Mouse (Mus musculus) kidney, postnatal 36 days (tissue): ENCODE results near the gene Kdsr.
A peak's percentile ranks its signal among the peaks of the same experiment; 100 is the strongest.
"Not testable (repeated sequence)": the region's sequence is repeated elsewhere in the genome, so short reads cannot be mapped to it uniquely, and the experiment has no call there.

Source experiments
- DNase-seq, 2 experiments: peaks; one replicate each; pipeline ENCODE4 v3.0.0; 2021 to 2022; ENCODE audit warnings: mixed read lengths in 2 of 2

Kdsr gene

DNA sequence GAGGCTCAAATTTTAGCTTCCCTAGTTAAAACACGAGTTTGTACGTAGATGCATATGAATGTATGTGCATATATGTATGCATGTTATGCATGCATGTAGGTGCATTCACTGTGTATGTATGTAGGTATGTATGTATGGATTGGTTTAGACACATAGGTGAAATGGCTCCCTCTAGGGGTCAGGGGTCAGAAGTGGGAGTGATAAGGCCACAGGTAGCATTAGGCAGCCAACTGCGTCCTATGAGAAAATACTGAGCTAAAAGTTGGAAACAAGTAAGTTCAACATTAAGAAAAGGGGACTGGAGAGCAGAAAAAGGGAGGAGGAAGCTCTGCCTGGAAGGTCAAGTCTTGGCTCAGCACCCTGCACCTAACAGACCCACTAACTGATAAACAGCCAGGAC, 21.4 kb downstream of the Kdsr start:
- DNase-seq, result peak; percentile 14 to 41

DNA sequence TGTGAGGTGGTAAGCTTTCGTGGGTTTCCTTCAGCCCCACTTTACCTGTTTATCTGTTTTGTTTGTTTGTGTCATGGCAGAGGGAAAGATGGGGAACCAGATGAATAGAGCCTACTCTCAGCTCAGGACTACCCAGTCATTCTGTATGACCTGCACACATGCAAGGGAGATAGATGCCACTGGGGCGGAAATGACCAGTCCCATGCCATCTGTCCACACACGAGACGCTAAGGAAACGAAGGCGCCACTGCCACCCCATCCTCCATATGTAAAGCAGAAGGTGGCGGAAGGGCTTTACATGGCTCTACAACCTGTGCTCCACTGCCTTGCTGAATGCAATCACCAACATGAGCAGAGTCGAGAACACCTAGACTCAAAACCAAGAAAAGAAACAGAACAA, 23.3 kb downstream of the Kdsr start:
- no peak for DNase-seq

DNA sequence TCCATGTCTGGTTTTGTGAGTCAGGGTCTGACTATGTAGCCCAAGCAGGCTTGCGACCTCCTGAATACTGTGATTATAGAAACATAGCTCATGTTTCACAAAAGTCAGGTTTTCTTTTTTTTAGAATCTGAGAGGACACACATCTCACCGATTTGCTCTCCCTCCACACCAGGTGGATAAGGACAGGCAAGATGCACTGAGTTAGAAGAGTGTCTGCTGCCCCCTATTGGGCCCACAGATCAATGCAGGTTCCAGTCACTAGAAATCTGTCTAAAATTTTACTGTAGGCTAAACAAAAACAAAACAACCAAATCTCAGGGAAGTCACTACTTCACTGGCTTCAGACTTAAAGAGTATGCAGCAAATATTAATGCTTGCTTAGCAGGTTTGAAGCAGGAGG, 23.9 kb downstream of the Kdsr start:
- peak; percentile 27 to 73 for DNase-seq

DNA sequence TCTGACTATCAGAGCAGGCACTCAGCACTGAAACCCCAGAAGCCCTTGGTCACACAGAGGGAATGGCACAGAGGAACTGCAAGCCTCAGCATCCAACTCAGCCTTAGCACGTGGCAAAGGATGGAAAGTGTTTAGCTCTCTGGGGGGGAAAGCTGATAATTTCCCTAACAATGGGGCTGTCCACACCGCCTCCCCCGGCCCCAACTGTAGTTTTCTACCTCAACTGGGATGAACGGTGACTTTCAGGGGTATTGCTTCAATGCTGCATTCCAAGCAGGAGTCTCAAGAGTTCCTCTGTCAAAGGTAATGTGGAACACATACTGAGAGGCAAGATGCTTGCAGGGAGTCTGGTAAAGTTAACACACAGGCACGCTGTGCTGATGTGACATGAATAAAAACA, 37.5 kb downstream of the Kdsr start:
- DNase-seq, result no peak

DNA sequence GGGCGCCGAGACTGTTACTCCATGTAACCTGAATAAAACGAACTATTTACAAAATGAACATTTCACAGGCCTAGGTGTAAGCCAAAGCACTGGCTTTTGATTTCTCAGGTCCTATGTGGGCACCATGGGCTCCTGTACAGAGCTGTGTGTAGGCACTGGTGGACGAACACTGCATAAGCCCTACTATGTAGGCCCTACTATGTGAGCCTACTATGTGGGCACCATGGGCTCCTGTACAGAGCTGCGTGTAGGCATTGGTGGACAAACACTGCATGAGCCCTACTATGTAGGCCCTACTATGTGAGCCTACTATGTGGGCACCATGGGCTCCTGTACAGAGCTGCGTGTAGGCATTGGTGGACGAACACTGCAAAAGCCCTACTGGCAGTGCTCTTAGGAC, 41.8 kb downstream of the Kdsr start:
- not testable (repeated sequence) for DNase-seq

DNA sequence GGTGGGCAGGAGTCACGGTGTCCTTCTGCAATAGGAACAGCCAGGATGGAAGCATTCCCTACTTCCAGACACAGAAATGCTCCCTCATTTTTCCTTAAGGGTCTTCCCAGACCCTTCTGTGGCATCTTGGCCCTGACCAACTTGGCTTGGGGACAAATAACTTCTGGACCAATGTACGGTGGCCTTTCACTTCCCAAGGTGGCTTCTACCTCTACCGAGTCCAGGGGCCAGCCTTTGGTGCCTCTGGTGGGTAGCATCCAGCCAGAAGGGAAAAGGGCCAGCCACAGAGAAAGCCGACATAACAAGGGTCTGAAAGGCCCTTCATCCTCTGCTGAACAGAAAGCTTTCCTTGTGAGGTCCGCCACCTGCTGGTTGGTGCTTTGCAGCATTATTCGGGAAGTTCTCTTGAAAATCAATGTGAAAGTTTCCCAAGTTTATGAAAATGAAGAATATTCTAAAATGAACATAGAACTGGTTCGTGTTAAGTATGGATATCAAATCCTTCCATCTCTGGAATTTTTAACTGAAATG, 42.4 kb downstream of the Kdsr start:
- DNase-seq, result peak; percentile 79 to 92

DNA sequence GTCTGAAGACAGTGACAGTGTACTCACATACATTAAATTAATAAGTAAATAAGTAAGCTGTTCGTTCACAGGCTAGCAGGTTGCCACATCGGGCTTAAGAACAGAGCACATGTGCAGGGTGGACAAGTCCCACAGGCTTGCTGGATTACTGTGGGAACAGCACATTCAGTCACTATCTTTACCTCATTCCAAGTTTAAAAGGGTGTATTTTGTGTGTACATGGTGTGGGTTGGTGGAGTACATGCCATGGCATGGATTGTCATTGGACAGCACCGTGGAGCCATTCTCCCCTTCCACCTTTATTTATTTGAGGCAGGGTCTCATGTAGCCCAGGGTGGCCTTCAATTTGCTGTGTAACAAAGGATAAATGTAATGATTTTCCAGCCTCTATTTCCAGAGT, 43.4 kb downstream of the Kdsr start:
- no peak for DNase-seq

DNA sequence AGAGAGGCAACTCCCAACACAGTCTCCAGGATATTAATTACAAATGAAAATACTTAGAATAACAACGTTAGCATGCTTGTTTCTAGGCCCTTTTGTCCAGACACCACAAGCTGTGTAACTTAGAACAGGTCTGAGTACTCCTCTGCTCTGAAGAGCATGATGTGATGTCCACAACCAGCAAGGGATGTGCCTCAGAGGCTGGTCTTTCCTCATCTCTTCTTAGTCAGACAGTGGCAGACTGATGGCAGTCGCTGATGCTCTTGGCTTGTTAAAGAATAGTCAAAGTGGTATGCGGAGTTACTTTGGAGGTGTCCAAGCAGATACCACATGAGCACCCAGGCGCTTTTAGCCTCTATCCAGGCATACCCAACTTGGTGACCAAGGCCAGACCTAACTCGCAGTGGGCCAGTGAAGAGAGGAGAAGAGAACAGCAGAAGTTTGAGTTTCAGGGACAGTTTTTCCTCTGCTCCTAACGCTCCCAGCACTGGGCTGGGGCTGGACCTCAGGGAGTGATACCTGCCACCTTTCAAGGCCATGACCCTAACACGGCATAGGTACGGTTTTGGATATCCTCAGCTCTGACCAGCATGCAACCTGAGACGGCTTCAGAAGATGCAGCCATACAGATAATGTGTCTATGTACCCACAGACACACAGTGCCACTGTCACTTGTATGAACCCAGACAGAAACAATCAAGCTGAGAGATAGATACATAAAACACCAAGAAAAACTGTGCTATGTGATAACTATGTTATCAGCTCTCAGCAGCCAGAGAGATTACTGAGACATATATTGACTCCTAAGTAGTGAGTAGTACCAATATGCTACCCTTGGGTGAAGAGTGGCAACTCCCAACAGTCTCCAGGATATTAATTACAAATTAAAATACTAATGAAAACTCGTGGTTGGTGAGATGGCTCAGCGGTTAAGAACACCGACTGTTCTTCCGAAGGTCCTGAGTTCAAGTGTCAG, 44.1 kb downstream of the Kdsr start:
- no peak for DNase-seq

DNA sequence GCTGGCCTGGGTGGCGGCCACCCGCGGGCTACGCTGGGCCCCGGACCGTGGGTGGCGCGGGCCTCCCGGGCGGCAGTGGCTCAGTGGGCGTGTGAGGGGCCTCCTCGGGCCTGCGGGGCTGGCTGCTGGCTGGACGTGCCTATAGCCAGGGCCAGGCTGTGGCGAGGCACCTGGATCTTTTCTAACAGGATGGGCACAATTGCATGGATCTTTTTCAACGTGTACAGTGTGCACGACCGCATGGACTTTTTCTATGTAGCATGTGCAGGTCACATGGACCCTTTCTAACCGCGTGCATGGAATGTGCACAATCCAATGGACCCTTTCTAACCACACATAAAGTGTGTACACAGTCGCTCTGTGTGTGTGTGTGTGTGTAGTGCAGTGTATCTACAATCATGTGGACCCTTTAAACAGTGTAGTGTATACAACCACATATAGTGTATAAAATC, 45.0 kb downstream of the Kdsr start:
- DNase-seq, result no peak

DNA sequence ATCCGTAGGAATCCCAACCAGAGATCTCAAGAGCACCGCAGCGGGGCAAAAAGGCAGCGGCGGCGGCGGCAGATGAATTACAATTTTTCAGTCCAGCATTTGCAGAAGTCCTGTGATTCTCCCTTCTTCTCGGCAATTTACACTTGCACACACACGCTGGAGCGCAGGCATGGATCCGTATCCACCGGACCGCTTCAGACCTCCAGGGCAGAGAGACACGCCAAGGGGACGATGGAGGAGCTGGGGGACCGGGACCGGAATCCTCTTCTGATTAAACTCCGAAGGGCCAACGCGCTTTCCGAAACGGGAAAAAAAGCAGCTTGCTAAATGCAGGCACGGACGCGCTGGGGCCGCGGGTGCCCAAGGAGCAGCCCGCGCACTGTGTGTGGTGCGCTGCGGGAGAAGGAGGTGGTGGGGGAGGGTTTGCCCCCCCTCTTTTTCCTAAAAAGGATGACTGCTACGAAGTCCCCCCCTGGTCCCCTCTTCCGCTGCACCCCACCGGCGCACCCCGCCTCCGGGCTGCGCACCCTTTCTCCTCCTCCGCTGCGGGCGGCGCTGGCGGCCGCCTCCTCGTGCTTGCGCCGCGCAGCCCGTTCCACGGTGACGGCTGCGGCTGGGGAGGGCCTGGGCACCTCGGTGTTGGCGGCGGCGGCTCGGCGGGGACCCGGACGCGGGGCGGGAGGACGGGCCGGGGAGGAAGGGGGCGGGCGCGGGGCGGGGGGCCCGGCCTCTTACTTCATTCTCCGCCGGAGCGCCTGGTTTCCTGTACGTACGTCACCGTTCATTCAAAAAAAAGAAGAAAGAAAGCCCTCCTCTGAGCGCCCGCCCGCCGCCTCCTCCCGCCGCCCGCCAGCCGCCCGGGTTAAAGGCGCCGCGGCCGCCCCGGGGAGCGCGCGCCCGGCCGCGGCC, 45.7 kb downstream of the Kdsr start, which contains the start of gene Bcl2:
Gene Bcl2 (minus strand): TSS at position 654 of the 909 bp plus-strand sequence.
- peak; percentile 83 to 85 for DNase-seq

DNA sequence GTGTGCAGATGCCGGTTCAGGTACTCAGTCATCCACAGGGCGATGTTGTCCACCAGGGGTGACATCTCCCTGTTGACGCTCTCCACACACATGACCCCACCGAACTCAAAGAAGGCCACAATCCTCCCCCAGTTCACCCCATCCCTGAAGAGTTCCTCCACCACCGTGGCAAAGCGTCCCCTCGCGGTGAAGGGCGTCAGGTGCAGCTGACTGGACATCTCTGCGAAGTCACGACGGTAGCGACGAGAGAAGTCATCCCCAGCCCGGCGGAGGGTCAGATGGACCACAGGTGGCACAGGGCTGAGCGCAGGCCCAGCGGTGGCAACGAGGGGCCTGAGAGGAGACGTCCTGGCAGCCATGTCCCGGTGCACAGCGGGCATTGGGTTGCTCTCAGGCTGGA, 47.2 kb downstream of the Kdsr start:
- DNase-seq, result peak; percentile 42 to 81

DNA sequence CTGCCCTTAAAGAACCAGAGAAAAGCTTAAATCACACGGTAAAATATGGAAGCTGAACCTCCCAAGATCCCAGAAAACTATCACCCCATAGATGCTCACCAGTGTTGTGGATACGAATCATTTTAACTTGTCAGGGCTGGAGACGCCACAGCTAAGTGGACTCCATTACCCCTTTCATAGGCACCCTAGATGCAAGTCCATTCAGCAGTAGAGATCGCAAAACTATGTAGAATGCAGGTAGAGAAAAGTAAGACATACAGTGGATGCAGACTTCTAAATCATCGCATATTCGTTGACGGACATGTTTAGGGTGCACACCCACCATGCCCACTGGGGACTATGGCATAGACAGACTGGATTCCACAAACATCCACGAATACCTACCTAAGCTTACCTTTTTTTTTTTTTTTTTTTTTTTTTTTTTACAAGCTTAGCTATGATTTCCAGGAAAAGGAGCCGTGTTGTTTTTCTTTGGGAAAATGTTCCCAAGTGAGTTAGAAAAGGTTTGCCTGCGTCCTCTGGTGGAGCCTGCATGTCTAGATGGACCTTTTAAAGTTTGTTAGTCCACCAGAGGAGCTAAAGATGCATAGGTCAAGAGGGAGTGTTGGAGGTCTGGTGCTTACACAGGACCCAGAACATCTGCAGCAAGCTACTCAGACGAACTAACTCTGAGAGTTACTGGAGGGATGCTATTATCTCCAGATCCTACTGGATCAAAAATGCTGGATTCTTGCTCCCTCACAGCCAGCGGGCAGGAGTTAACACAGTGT, 48.0 kb downstream of the Kdsr start:
- DNase-seq, result peak; percentile 30 to 35

DNA sequence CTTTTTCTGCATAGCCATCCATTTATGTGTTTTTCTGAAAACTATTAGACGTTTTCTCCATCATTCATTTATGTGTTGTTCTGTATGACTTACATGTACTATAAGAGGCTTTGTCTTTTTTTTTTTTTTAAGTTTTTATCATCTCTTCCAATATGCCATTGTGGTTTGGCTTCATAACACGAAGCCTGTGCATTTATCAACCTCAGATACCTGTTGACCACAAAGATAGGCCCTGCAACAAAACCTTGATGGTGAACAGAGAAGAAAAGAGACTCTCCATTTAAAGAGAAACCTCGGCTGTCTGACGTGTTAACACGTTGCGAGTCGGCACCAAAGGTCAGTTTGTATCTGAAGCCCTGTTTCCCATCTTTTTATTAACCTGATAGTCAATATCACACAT, 49.3 kb downstream of the Kdsr start:
- DNase-seq, result no peak

DNA sequence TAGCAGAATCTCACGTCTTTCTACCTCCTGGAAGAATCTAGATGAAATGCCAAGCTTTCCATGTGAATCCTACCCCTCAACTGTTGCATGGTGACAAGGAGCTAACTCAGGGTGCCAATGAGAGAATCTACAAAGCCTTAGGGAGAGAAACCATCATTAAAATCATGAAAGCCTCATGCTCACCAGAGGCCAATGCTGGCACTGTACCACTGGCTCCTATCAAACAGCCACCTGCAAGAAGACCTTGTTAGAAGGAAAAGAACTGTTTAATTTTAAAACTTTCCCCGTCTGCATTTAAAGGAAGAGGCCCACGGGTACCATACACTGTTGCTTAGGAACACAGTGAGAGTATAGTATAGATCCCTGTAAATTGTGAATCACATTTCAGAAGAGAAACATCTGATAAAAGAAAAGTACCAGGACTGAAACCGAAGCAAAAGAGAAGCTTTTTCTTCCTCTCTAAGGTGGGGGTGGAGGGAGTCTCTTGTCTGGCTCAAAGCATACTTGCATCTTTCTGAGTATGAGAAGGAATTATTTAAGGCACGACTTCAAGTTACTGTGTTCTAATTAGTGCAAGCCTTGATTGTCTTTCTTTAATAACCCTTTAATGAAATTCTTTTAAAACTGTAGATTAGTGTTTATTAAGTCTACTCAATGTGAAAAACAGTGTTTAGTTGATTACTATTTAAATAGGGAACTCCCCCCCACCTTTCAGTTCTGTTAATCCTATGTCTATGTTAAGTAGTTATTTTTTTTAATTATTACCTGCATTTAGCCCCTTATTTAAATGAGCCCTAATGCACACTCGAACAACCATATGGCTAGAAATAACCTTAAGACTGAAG, 52.3 kb downstream of the Kdsr start:
- no peak for DNase-seq

DNA sequence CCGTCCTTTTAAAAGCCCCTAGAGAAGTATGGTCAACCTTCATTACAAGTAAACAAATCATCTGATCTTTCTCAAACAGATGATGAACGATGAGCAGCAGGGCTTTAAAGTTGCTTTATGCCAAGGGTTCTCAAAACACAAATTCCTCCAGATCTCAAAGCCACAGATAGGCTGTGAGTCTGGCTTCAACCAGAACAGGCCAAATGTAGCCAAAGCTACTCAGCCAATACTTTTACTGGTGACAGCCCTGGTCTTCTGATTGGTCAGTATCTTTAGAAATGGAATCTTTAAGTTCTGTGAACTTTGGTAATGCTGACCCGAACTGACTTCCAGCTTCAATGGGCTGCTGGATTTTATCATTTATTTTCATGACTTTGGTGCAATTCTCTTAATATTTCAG, 56.3 kb downstream of the Kdsr start:
- DNase-seq, result no peak

DNA sequence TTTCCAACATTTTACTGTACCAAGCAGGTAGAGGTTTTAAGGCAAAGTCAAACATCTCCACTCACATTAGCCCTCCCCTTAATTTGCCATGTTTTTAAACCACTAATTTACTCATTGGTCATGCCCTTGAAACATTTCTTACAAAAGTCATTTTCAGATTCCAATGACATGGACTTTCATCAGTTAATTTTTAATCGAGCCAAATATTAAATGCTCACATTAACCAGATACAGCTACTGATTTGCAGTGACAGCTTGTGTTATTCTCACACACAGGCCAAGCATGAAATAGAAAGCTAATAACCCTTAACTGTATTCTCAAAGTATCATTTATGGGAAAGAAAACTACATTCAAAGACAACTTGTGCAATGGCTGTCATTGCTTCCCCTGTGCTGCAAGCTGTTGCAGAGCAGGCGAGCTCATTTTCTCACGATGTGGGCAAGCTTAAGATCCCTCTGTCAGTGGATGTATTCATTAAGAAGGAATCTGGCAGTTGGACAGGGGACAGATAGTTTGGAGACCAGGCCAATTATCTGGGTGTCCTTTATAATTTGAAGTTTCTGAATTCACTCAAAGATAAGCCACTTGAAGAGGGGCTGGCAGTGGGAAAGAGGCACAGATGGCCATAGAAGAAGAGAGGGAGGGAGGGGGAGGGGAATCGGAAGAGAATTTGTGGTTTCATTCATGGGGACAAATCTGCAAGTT, 56.9 kb downstream of the Kdsr start:
- DNase-seq, result no peak

DNA sequence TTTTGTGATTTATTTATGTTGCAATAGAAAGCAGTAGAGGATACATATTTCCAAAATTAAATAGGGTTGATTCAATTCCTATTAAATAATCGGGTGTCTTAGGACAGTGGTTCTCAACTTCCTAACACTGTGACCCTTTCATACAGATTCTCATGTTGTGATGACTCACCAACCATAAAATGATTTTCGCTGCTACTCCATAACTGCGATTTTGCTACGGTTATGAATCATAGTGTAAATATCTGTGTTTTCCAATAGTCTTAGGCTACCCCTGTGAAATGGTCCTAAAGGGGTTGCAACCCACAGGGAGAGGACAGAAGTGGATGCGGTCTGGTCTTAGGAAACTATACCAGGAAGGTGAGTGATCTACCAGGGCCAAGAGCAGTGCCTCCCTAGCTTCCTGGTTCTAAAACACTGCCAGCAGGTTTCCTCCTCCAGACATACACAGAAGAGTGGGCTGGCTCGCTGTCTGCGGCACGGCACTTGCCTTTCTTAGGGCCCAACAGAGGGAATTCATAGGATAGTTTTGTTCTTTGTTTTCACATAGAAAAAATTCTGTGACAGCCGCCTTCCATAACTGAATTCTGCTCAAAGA, 58.9 kb downstream of the Kdsr start:
- DNase-seq, result no peak

DNA sequence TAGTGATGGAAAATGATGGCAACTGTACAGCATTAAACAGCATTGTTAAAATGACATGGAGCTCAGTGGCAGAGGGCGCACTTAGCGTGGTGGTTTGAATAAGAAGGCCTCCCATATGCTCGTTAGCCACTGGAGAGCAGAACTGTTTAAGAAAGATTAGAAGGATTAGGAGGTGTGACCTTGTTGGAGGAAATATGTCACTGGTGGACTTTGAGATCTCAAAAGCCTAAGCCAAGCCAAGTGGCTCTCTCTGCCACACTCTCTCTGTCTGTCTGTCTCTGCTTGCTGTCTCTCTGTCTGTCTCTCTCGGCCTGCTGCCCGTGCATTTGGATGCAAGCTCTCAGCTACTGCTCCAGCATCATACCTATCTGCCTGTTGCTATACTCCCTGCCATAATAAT, 63.1 kb downstream of the Kdsr start:
- peak in 1 of 2 experiments; percentile 5 for DNase-seq

DNA sequence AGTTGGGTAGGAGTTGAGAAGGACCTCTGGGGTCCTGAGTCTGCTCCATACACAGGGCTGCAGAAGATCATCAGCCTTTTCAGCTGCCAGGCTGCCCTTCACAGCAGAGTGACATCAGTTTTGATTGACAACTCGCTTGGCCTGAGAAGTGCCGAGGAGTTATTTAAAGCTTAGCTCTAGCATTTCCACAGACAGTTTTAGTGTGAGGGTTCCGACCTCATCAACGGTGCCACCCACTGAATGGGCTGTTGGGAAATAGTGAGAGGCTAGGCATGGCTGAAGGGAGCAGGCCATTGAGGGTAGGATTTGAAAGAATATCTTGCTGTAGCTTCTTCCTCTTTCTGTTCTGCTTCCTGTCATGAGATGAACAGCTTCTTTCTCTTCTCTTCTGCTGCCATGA, 63.9 kb downstream of the Kdsr start:
- peak in 1 of 2 experiments; percentile 1 for DNase-seq

DNA sequence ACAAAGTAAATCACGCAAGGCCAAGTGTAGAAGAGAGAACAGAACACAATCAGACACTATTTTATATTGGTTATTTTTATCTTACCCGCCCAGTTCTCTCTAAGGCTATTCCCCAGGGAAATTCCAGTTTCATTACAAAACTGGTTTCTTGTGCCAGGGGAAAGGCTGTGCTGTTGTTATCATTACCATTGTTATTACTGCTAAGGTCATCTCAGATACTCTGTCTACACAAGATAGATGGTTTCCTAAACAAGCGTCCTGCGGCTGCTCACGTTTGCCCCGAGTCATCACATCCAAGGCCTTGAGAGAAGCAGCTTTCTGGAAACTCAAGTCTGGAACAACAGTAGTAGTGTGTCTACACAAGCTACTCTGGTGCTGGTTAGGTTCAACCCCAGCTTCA, 65.2 kb downstream of the Kdsr start:
- DNase-seq, result peak; percentile 40 to 58
